15 mouse cellular contexts compared by ENCODE assay signal in the genomic region with DNA sequence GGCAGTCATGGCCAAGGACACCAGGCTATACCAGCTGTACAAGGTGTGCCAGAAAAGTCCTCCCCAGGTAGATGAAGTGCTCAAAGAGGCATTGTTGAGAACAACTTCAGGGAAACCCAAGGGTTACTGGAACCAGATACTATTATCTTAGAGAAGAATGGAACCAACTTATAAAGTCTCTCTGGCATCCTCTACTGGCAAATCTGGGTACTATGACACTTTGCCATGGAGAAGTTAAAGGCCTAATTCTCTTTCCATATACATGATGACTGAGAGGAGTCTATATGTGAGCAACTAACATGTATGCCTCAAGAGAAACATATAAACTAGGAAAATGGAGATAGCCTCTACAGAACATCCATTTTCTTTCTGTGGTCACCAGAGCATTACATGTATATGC. TPM values are rescaled to one million over a fixed set of nuclear protein-coding genes. Genes with fewer than 3 reads are reported as not detected.
"Had no signal": no experiment of that assay in that cellular context is flagged by ENCODE, and none has a peak within 500 bp of the region (broad histone marks: within the 10 kb centered on the region; RNA-seq: fewer than 3 reads in every experiment).

No protein-coding gene starts in this region.

- DNase-seq: kidney, adult 18-20 months; kidney, adult 9 months; kidney, postnatal 25 days; layer of hippocampus, postnatal 36 days; left cerebral cortex, postnatal 4 days; liver, postnatal 0 days; lung, embryonic 14.5 days; midbrain, embryonic 14.5 days; thymus, postnatal 36 days had no signal

RNA-seq across cellular contexts. Expression of a gene that starts 13.8 kb away (rescaled TPM):
- total RNA-seq: layer of hippocampus, adult 2 months; layer of hippocampus, postnatal 10 days; layer of hippocampus, postnatal 36 days; left cerebral cortex, adult 8-10 months; left cerebral cortex, postnatal 14 days; left cerebral cortex, postnatal 4 days; megakaryocyte-erythroid progenitor cell, adult 5-6 weeks; midbrain, postnatal 0 days had no signal

RNA-seq across cellular contexts. Expression of a gene that starts 31.5 kb away (rescaled TPM):
- total RNA-seq: layer of hippocampus, adult 2 months; layer of hippocampus, postnatal 10 days; layer of hippocampus, postnatal 36 days; left cerebral cortex, adult 8-10 months; left cerebral cortex, postnatal 14 days; left cerebral cortex, postnatal 4 days; megakaryocyte-erythroid progenitor cell, adult 5-6 weeks; midbrain, postnatal 0 days had no signal
